Mouse (Mus musculus) lung, embryonic 14.5 days (tissue): ENCODE results near the gene Zbtb16. TPM values are rescaled to one million over a fixed set of nuclear protein-coding genes. Genes with fewer than 3 reads are reported as not detected.

ENCODE experiments used
- ATAC-seq: fragments of 200-750 bp; cut with Nextera tagmentation; 2 replicates; pipeline ENCODE4 v1.8.0; 2017; ENCODE audit warnings: mild to moderate bottlenecking, moderate TSS enrichment, moderate library complexity; ENCODE audit not compliant: insufficient read depth
- DNase-seq: peaks from one replicate; pipeline ENCODE4 v3.0.0-alpha.2; 2015
- H3K27ac ChIP-seq: fragments of 300-500 bp; sonication (generic); 2 replicates; pipeline ENCODE4 v1.5.1; 2014; ENCODE audit warnings: low read depth, mild to moderate bottlenecking, moderate library complexity
- H3K27me3 ChIP-seq: fragments of 300-500 bp; sonication (generic); 2 replicates; pipeline ENCODE4 v1.6.1; 2014; ENCODE audit warnings: low read length, control low read depth; ENCODE audit not compliant: insufficient read depth
- H3K36me3 ChIP-seq: fragments of 300-500 bp; sonication (generic); 2 replicates; pipeline ENCODE4 v1.6.1; 2014; ENCODE audit warnings: control low read depth; ENCODE audit not compliant: insufficient read depth
- H3K4me1 ChIP-seq: fragments of 300-500 bp; sonication (generic); 2 replicates; pipeline ENCODE4 v1.6.1; 2014; ENCODE audit warnings: antibody characterized with exemption, control low read depth; ENCODE audit not compliant: insufficient read depth
- H3K4me2 ChIP-seq: fragments of 300-500 bp; sonication (generic); 2 replicates; pipeline ENCODE4 v1.6.1; 2014; ENCODE audit warnings: mild to moderate bottlenecking
- H3K4me3 ChIP-seq: fragments of 300-500 bp; sonication (generic); 2 replicates; pipeline ENCODE4 v1.5.1; 2014; ENCODE audit warnings: low read depth, low read length
- H3K9ac ChIP-seq: fragments of 300-500 bp; sonication (generic); 2 replicates; pipeline ENCODE4 v1.6.1; 2014
- H3K9me3 ChIP-seq: fragments of 300-500 bp; sonication (generic); 2 replicates; pipeline ENCODE4 v1.6.1; 2016; ENCODE audit warnings: low read depth, low read length, control low read depth
- CTCF ChIP-seq: IDR thresholded peaks from 2 replicates; pipeline ENCODE4 v1.5.1; 2016; ENCODE audit warnings: antibody characterized with exemption, low read depth
- WGBS: fragments of 180-500 bp; shearing (Covaris S2); extraction: QIAGEN DNeasy Blood & Tissue Kit; methylation state at CpG from one replicate; pipeline ENCODE4 v1.1.7; 2014; 5-methylcytosine and 5-hydroxymethylcytosine counted together
- polyA plus RNA-seq: library from polyadenylated mRNA; unstranded; fragments of >200 nt; fragmentation: Nextera tagmentation; extraction: Ambion mirVana; gene quantifications from 2 replicates; pipeline ENCODE4 v1.2.1, GENCODE M21; 2014

Gene Zbtb16
- polyA plus RNA-seq, 1 experiment from 2014 or later: 0.71 TPM

DNA sequence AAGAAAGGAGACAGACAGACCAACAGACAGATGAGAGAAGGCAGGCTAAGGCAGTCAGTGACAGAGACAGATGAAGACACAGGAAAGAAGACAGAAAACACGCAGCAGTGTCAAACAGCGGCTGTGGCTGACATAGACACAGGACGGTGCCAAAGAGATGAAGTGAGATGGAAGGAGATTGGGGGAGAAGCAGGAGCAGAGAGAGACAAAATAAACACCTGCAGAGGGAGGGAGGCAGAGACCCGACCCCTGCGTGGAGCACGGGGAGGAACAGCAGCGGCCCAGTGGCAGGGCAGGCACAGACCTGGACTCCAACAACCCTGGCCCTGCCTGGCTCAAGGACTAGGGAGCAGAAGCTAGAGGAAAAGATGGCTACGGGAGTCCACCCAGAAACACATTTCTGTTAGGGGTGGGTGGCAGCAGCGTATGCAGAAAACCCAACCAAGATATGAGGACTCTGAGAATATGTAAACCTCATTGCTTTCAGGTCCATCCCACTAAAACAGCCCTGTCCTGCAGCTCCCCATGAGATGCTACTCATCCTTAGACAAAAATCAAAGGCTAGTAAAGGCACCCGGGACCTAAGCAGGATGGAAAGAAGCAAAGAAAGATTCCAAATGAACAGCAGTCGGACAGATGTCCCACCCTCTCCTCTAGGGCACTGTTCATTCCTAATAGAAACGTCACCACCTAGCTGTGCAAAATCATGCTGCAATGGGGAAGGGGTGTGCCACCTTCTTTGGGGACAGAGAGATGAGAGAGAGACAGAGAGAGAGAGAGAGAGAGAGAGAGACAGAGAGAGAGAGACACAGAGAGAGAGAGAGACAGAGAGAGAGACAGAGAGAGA lies 100.3 kb downstream of the Zbtb16 start:
- Histone ChIP-seq H3K9me3 (no peaks in the 10 kb centered on the region), H3K4me2 (no peak overlapping the region), H3K4me1 (peaks cover 26% of the 10 kb centered on the region), H3K36me3 (no peaks in the 10 kb centered on the region), H3K9ac (no peak overlapping the region), H3K27ac (no peak overlapping the region), H3K4me3 (no peak overlapping the region), H3K27me3 (peaks cover 32% of the 10 kb centered on the region)
- 28% methylated on average over 12 of the region's 12 CpGs for WGBS
- no peak for TF ChIP-seq CTCF
- DNase-seq (no peak), ATAC-seq (no peak)

DNA sequence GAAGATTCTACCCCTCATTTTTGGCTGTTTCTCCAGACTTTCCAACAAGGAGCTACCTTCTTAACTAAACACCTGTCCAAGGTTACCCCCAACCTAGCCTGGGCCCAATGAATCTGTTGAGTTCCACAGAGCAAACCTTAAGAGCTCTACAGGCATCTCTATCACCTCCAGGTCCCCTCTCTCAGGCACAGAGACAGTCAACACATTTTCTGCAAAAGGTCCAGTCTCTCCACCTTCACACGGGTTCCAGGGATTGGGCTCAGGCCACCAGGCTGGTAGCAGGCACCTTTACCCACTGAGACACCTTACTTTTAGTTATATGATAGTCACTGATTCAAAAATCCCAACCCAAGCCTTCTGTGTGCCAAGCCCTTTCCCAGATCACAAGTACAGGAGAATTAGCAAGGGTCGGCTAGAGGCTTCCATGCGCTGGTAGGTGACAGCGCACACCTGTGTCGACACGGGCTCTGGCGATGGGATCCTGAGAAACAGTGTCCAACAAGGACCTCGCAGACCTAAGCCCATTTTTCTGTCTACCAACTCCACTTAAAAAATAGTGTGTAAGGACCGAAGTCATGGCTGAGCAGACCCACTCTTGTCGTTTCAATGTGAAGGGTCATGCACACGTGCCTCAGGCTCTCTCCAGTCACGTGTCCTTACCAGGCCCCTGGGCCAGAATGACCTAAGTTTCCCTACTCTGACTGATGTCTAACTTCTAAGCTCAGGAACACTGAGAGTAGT lies 101.1 kb downstream of the Zbtb16 start:
- peaks cover 22% of the 10 kb centered on the region for H3K4me1 ChIP-seq
- H3K36me3 ChIP-seq: no peaks in the 10 kb centered on the region
- no peak overlapping the region for H3K4me3 ChIP-seq
- no peak for DNase-seq
- TF ChIP-seq CTCF: no peak
- no peak overlapping the region for H3K4me2 ChIP-seq
- no peak for ATAC-seq
- H3K27ac ChIP-seq: no peak overlapping the region
- no peak overlapping the region for H3K9ac ChIP-seq
- no peaks in the 10 kb centered on the region for H3K9me3 ChIP-seq
- peaks cover 34% of the 10 kb centered on the region for H3K27me3 ChIP-seq
- WGBS: 58% methylated on average over 12 of the region's 12 CpGs

DNA sequence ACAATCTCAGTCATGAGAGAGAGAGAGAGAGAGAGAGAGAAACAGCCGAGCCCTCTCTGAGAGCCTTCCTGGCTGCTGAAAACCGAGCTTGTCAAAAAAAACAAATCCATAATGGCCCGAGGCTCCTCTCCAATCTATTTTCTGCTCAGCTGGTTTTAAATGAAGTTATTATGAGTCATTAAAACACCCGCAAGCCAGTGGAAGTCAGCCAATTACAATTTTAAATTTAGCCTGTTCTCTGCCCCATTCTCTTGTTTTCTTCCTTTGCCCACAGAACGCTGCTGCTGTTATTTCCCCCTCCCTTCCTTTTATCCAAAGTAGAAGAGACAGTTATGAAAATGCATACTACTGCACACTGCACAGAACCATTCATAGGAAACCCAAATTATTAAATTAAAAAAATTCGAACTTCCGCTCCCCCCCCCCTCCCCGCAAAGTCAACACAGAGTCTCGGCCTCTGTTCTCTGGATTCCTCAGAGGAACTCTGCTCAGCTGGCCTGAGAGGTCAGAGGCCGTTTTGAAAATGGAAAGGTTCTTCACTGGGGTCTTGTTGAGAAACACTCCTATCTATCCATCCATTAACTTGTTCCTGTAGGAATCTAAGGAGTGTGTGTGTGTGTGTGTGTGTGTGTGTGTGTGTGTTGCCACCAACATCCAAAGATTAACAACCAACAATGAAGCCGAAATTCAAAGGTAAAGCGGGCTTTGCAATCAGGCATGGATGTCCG lies 102.0 kb downstream of the Zbtb16 start:
- peak; percentile 34 for DNase-seq

DNA sequence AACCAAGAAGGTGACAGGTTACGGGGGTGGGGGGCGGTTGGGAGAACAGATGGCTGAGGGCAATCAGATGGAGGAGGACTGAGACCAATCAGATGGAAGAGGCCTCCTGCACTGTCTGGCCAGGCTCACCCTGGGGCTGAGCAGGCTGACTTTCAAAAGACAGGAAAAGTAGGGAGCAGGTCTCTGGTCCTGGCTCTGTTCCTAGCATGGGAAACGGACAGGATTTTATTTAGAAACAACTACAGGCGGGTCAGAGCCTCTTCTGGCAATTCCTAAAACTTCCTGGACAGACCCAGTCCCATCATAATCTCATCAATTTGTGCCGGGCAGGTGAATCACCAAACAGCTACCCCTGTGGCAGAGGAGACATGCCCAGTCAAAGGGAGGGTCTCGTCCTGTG lies 102.9 kb downstream of the Zbtb16 start:
- ATAC-seq (no peak), DNase-seq (no peak)
- H3K4me1 ChIP-seq: peaks cover 9% of the 10 kb centered on the region
- H3K27ac ChIP-seq: no peak overlapping the region
- H3K4me3 ChIP-seq: no peak overlapping the region
- 52% methylated on average over 6 of the region's 6 CpGs for WGBS
- peaks cover 40% of the 10 kb centered on the region for H3K27me3 ChIP-seq
- H3K9ac ChIP-seq: no peak overlapping the region
- TF ChIP-seq CTCF: no peak
- no peak overlapping the region for H3K4me2 ChIP-seq
- no peaks in the 10 kb centered on the region for H3K36me3 ChIP-seq
- H3K9me3 ChIP-seq: no peaks in the 10 kb centered on the region

More for the DNA sequence above, 102.0 kb downstream of the Zbtb16 start:
- TF ChIP-seq CTCF: no peak
- H3K9ac ChIP-seq: no peak overlapping the region
- peaks cover 35% of the 10 kb centered on the region for H3K27me3 ChIP-seq
- 34% methylated on average over 13 of the region's 13 CpGs for WGBS
- ATAC-seq: no peak
- no peaks in the 10 kb centered on the region for H3K9me3 ChIP-seq
- H3K27ac ChIP-seq: no peak overlapping the region
- H3K4me3 ChIP-seq: no peak overlapping the region
- H3K36me3 ChIP-seq: no peaks in the 10 kb centered on the region
- H3K4me1 ChIP-seq: peaks cover 14% of the 10 kb centered on the region
- no peak overlapping the region for H3K4me2 ChIP-seq

DNA sequence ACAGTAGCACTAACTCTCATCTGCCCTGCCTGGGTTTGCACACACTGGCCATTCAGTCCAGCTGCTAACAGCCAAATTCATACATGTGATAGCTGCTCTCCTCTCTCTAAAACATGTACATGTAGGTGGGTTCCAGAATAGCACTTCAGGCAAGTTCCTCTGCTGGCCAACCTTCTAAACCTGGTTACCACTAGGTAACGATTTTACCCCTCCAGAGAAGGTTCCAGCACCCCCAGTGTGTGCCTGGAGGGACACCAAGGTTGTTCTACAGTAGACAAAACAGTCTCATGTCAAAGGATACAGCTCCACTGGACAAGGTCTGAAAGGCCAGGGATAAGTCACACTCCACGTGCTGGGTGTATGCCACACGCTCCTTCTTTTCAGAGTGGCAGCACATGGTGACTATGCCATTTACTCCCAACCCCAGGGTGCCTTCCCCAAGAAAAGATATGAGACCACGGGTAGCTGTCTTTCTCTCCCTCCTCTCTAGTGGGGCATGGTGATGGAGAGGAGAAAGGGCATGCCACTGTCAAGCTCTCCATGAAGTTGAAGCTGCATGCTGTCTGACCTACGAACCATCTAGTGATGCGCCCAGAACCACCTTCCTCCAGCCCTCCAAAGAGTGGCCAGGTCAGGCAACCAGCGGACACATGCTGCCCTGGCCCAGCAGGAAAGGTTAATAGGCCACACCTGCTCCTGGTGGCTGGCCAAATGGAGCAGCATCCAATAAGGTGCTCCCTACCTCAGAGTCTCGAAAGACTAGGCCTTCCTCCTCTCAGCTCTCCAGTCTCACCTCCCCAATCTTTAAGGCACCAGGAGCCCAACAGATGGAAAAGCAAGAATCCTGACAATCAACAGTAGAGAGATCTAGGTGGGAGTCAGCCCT lies 104.1 kb downstream of the Zbtb16 start:
- no peak overlapping the region for H3K4me2 ChIP-seq
- 78% methylated on average over 8 of the region's 8 CpGs for WGBS

DNA sequence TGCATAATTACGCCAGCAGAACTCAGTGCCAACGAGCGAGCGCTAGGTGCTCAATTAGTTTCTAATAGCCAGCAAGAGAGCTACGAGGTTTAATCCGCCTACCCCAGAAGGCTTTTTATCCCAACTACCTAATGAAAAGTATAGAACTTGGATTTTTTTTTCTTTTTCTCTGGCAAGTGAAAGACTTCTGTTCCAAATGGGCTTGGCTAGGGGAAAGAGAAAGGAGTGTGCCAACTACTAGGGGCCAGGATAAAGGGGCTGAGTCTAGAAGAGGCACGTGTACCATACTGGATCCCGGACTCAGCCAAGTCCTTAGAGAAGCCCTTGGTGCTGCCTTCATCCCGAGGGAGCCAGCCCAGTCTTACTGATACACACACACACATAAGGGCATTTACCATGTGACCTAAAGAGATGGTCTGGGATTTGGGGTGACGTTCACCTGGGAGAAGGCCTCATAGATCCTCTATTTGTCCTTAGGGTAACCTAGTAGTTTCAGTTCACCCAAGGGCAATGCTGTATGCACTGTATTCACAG lies 105.5 kb downstream of the Zbtb16 start:
- no peak for TF ChIP-seq CTCF
- H3K36me3 ChIP-seq: no peaks in the 10 kb centered on the region
- no peak overlapping the region for H3K4me2 ChIP-seq
- H3K27me3 ChIP-seq: peaks cover 38% of the 10 kb centered on the region
- ATAC-seq (no peak), DNase-seq (no peak)
- 91% methylated on average over 10 of the region's 10 CpGs for WGBS
- H3K4me3 ChIP-seq: no peak overlapping the region
- H3K9me3 ChIP-seq: no peaks in the 10 kb centered on the region
- H3K9ac ChIP-seq: no peak overlapping the region
- no peak overlapping the region for H3K27ac ChIP-seq
- peaks cover 5% of the 10 kb centered on the region; the same call in 1 of the 2 replicates for H3K4me1 ChIP-seq

More for the DNA sequence above, 104.1 kb downstream of the Zbtb16 start:
- Histone ChIP-seq H3K4me1 (peaks cover 11% of the 10 kb centered on the region), H3K27ac (no peak overlapping the region), H3K27me3 (peaks cover 40% of the 10 kb centered on the region), H3K36me3 (no peaks in the 10 kb centered on the region), H3K9me3 (no peaks in the 10 kb centered on the region), H3K9ac (no peak overlapping the region), H3K4me3 (no peak overlapping the region)
- TF ChIP-seq CTCF: no peak
- DNase-seq (no peak), ATAC-seq (no peak)
